In genomic region chr7:128531929-128532328, GRCm38 (mm10) we compare ENCODE assay signal across 10 mouse cellular contexts. TPM values are rescaled to one million over a fixed set of nuclear protein-coding genes. Genes with fewer than 3 reads are reported as not detected.
DNase-seq lines count a peak whose midpoint lies in the region; TF ChIP-seq lines count a peak whose summit lies in the region.
"Had no signal": no experiment of that assay in that cellular context is flagged by ENCODE, and none has a peak within 500 bp of the region (broad histone marks: within the 10 kb centered on the region; RNA-seq: fewer than 3 reads in every experiment).

No protein-coding gene starts in this region.

- intact Hi-C loops in gastrocnemius, postnatal 36 days (cut with DNase I): no loop called here

- no peaks in the 10 kb centered on the region for H3K27me3 ChIP-seq in myocyte (ENCODE audit: control insufficient read depth, insufficient read depth, insufficient read length)
- H3K27me3 ChIP-seq: CH12.LX had no signal

- no peaks in the 10 kb centered on the region for H3K36me3 ChIP-seq in myocyte (ENCODE audit: control insufficient read depth, insufficient read depth)

- H3K4me3 ChIP-seq in myocyte: no peak overlapping the region
- H3K4me3 ChIP-seq: erythroblast, embryonic 14.5 days had no signal

- no peak overlapping the region for H3ac ChIP-seq in myocyte (ENCODE audit: control insufficient read depth, insufficient read length)

- DNase-seq in frontal cortex, postnatal 36 days (ENCODE audit: low spot score in 2 of 2): peak; percentile 57 to 59
- no peak for DNase-seq in frontal cortex, postnatal 14 days (ENCODE audit: low spot score in 2 of 2)
- DNase-seq in urinary bladder, postnatal 25 days (ENCODE audit: low spot score): peak; percentile 63
- DNase-seq in urinary bladder, postnatal 10 days (ENCODE audit: low spot score): no peak
- DNase-seq in gastrocnemius, postnatal 36 days: peak; percentile 49 to 61
- DNase-seq in kidney, postnatal 25 days: peak; percentile 67 to 77
- no peak for DNase-seq in thymus, postnatal 36 days

- H3K79me2 ChIP-seq in myocyte (ENCODE audit: control insufficient read depth, insufficient read depth): peaks cover 98% of the 10 kb centered on the region

- peak overlapping the region; percentile 84 for H3K4me2 ChIP-seq in myocyte (ENCODE audit: low read depth)

- TF ChIP-seq POLR2A in myocyte (IDR thresholded peaks at IDR 0.05; ENCODE audit: insufficient read length, low read depth): no peak

TF ChIP-seq in myocyte, 11 proteins besides CTCF, POLR2A, EP300 and RAD21:
- TF ChIP-seq MYOG (IDR thresholded peaks at IDR 0.05; ENCODE audit: control insufficient read depth in 1 of 3, insufficient read depth in 1 of 3, insufficient read length in 2 of 3, low read depth in 2 of 3) (peak in 1 of 3 experiments; percentile 7), MYOD1 (IDR thresholded peaks at IDR 0.05; ENCODE audit: control insufficient read depth in 1 of 3, insufficient read length in 2 of 3, low read depth in 2 of 3) (peak in 2 of 3 experiments; percentile 6 to 12), POLR2AphosphoS2 (IDR thresholded peaks at IDR 0.05; ENCODE audit: insufficient read length, low read depth) (no peak), CEBPB (IDR thresholded peaks at IDR 0.05; ENCODE audit: insufficient read depth, poor library complexity, severe bottlenecking) (no peak), E2F4 (IDR thresholded peaks at IDR 0.05; ENCODE audit: insufficient read depth) (no peak), TCF12 (IDR thresholded peaks at IDR 0.05; ENCODE audit: insufficient read depth, poor library complexity, severe bottlenecking) (no peak), MAX (IDR thresholded peaks at IDR 0.05; ENCODE audit: low read depth) (no peak)
TF ChIP-seq in myocyte: peak in this region for 2.

RNA-seq across cellular contexts. Expression of gene Bag3, which starts 8.5 kb away (rescaled TPM):
- total RNA-seq in gastrocnemius, postnatal 36 days (2021): 100 to 1,000 TPM; 130 to 132 TPM
- 68.3 TPM for polyA plus RNA-seq in myocyte (2012; fragmentation: generic; extraction: Trizol)

Comparison
In these comparisons a context has a peak if more than half of its experiments do, and no peak if none do; other contexts are left out.
1. DNase-seq: peak in frontal cortex, postnatal 36 days (2 of 2), urinary bladder, postnatal 25 days (single experiment), gastrocnemius, postnatal 36 days (2 of 2) and kidney, postnatal 25 days (2 of 2); none in frontal cortex, postnatal 14 days (0 of 2), urinary bladder, postnatal 10 days (single experiment) and thymus, postnatal 36 days (0 of 2).